Mouse (Mus musculus) midbrain, embryonic 12.5 days (tissue): Measurements from ENCODE around the gene Cux1. TPM values are rescaled to one million over a fixed set of nuclear protein-coding genes. Genes with fewer than 3 reads are reported as not detected.

ENCODE experiments used
- ATAC-seq: fragments of 200-750 bp; cut with Nextera tagmentation; 2 replicates; pipeline ENCODE4 v1.8.0; 2017; ENCODE audit warnings: low read depth, moderate TSS enrichment, moderate library complexity; ENCODE audit not compliant: low FRiP score
- H3K27ac ChIP-seq: fragments of 300-500 bp; sonication (generic); replicated peaks from 2 replicates; pipeline ENCODE4 v1.5.1; 2016; ENCODE audit warnings: mild to moderate bottlenecking
- H3K27me3 ChIP-seq: fragments of 300-500 bp; sonication (generic); 2 replicates; pipeline ENCODE4 v1.6.1; 2016; ENCODE audit warnings: mild to moderate bottlenecking
- H3K36me3 ChIP-seq: fragments of 300-500 bp; sonication (generic); 2 replicates; pipeline ENCODE4 v1.6.1; 2016
- H3K4me1 ChIP-seq: fragments of 300-500 bp; sonication (generic); 2 replicates; pipeline ENCODE4 v1.6.1; 2016
- H3K4me2 ChIP-seq: fragments of 300-500 bp; sonication (generic); replicated peaks from 2 replicates; pipeline ENCODE4 v1.6.1; 2016; ENCODE audit warnings: mild to moderate bottlenecking, moderate library complexity
- H3K4me3 ChIP-seq: fragments of 300-500 bp; sonication (generic); 2 replicates; pipeline ENCODE4 v1.5.1; 2016; ENCODE audit warnings: mild to moderate bottlenecking
- H3K9ac ChIP-seq: fragments of 300-500 bp; sonication (generic); replicated peaks from 2 replicates; pipeline ENCODE4 v1.6.1; 2016; ENCODE audit warnings: mild to moderate bottlenecking, moderate library complexity
- H3K9me3 ChIP-seq: fragments of 300-500 bp; sonication (generic); 2 replicates; pipeline ENCODE4 v1.6.1; 2016; ENCODE audit warnings: mild to moderate bottlenecking
- WGBS: fragments of 180-500 bp; shearing (Covaris S2); methylation state at CpG from one replicate; pipeline ENCODE4 v1.1.7; 2016; 5-methylcytosine and 5-hydroxymethylcytosine counted together
- polyA plus RNA-seq: library from polyadenylated mRNA; unstranded; fragments of >200 nt; fragmentation: Nextera tagmentation; extraction: Ambion mirVana; gene quantifications from 2 replicates; pipeline ENCODE4 v1.2.1, GENCODE M21; 2016

The Cux1 gene
- polyA plus RNA-seq, 1 experiment from 2014 or later = 150 TPM

GRCm38 (mm10) chr5:136274739-136275138, 292.6 kb downstream of the Cux1 start:
- peaks cover 76% of the 10 kb centered on the region for H3K36me3 ChIP-seq

GRCm38 (mm10) chr5:136269937-136270336, 297.4 kb downstream of the Cux1 start:
- Histone ChIP-seq H3K27ac (no peak overlapping the region), H3K4me2 (no peak overlapping the region), H3K4me3 (no peak overlapping the region), H3K27me3 (no peaks in the 10 kb centered on the region), H3K9me3 (no peaks in the 10 kb centered on the region), H3K4me1 (peaks cover 3% of the 10 kb centered on the region; the same call in 1 of the 2 replicates), H3K9ac (no peak overlapping the region), H3K36me3 (peaks cover 29% of the 10 kb centered on the region)
- 87% methylated on average over 4 of the region's 4 CpGs for WGBS
- ATAC-seq = no peak

More at GRCm38 (mm10) chr5:136274739-136275138, 292.6 kb downstream of the Cux1 start:
- WGBS = 96% methylated on average over 34 of the region's 43 CpGs
- H3K4me1 ChIP-seq = peaks cover 3% of the 10 kb centered on the region; the same call in 1 of the 2 replicates
- no peak overlapping the region for H3K9ac ChIP-seq
- no peaks in the 10 kb centered on the region for H3K27me3 ChIP-seq
- H3K27ac ChIP-seq = no peak overlapping the region
- H3K9me3 ChIP-seq = no peaks in the 10 kb centered on the region
- no peak overlapping the region for H3K4me2 ChIP-seq
- no peak for ATAC-seq
- H3K4me3 ChIP-seq = no peak overlapping the region

- H3K9me3 ChIP-seq = no peaks in the 10 kb centered on the region
- no peak overlapping the region for H3K4me3 ChIP-seq
- no peaks in the 10 kb centered on the region for H3K27me3 ChIP-seq
- no peak overlapping the region for H3K27ac ChIP-seq
- no peak overlapping the region for H3K9ac ChIP-seq
- 88% methylated on average over 7 of the region's 7 CpGs for WGBS
- H3K4me2 ChIP-seq = no peak overlapping the region
- H3K4me1 ChIP-seq = peaks cover 3% of the 10 kb centered on the region; the same call in 1 of the 2 replicates
- ATAC-seq = no peak
- no peaks in the 10 kb centered on the region for H3K36me3 ChIP-seq
These were observed 301.2 kb downstream of the Cux1 start for GRCm38 (mm10) chr5:136266077-136266476.

GRCm38 (mm10) chr5:136263342-136263741, 303.9 kb downstream of the Cux1 start:
- Histone ChIP-seq H3K36me3 (no peaks in the 10 kb centered on the region), H3K27ac (no peak overlapping the region), H3K4me3 (no peak overlapping the region), H3K9ac (no peak overlapping the region), H3K9me3 (no peaks in the 10 kb centered on the region), H3K4me1 (no peaks in the 10 kb centered on the region), H3K27me3 (no peaks in the 10 kb centered on the region), H3K4me2 (no peak overlapping the region)
- ATAC-seq = no peak
- WGBS = 89% methylated on average over 4 of the region's 4 CpGs

- no peaks in the 10 kb centered on the region for H3K27me3 ChIP-seq
- WGBS = 40% methylated on average over 6 of the region's 6 CpGs
- H3K4me1 ChIP-seq = no peaks in the 10 kb centered on the region
- peak; percentile 58; the same call in 1 of the 2 replicates for ATAC-seq
- no peak overlapping the region for H3K4me2 ChIP-seq
- no peaks in the 10 kb centered on the region for H3K9me3 ChIP-seq
- peaks cover 15% of the 10 kb centered on the region for H3K36me3 ChIP-seq
- no peak overlapping the region for H3K27ac ChIP-seq
- H3K9ac ChIP-seq = no peak overlapping the region
- H3K4me3 ChIP-seq = no peak overlapping the region
These were observed 308.4 kb downstream of the Cux1 start for GRCm38 (mm10) chr5:136258919-136259318.

GRCm38 (mm10) chr5:136252899-136253298, 314.4 kb downstream of the Cux1 start:
- no peak overlapping the region for H3K27ac ChIP-seq
- no peaks in the 10 kb centered on the region for H3K27me3 ChIP-seq
- H3K4me1 ChIP-seq = no peaks in the 10 kb centered on the region
- 0 out of 2 replicates have a peak, but pooled peaks have one; percentile 30 for ATAC-seq
- H3K36me3 ChIP-seq = peaks cover 32% of the 10 kb centered on the region
- no peaks in the 10 kb centered on the region for H3K9me3 ChIP-seq
- no peak overlapping the region for H3K9ac ChIP-seq
- no peak overlapping the region for H3K4me2 ChIP-seq
- H3K4me3 ChIP-seq = no peak overlapping the region
- WGBS = 17% methylated on average over 17 of the region's 17 CpGs

- no peaks in the 10 kb centered on the region for H3K9me3 ChIP-seq
- no peak for ATAC-seq
- no peak overlapping the region for H3K4me2 ChIP-seq
- no peaks in the 10 kb centered on the region for H3K27me3 ChIP-seq
- H3K4me3 ChIP-seq = no peak overlapping the region
- H3K9ac ChIP-seq = no peak overlapping the region
- 52% methylated on average over 7 of the region's 7 CpGs for WGBS
- H3K4me1 ChIP-seq = no peaks in the 10 kb centered on the region
- H3K27ac ChIP-seq = no peak overlapping the region
- peaks cover 27% of the 10 kb centered on the region for H3K36me3 ChIP-seq
These were observed 316.3 kb downstream of the Cux1 start for GRCm38 (mm10) chr5:136251004-136251403.

- peaks cover 13% of the 10 kb centered on the region for H3K36me3 ChIP-seq
- H3K27me3 ChIP-seq = no peaks in the 10 kb centered on the region
- no peaks in the 10 kb centered on the region for H3K9me3 ChIP-seq
- no peak overlapping the region for H3K27ac ChIP-seq
- ATAC-seq = no peak
- H3K4me2 ChIP-seq = no peak overlapping the region
- WGBS = 68% methylated on average over 6 of the region's 6 CpGs
- peaks cover 12% of the 10 kb centered on the region for H3K4me1 ChIP-seq
- no peak overlapping the region for H3K4me3 ChIP-seq
- H3K9ac ChIP-seq = no peak overlapping the region
These were observed 318.8 kb downstream of the Cux1 start for GRCm38 (mm10) chr5:136248441-136248840.

GRCm38 (mm10) chr5:136246452-136246838, 320.8 kb downstream of the Cux1 start, which contains the start of gene Sh2b2:
TSS of gene Sh2b2 (minus strand) at chr5:136246556.
- Histone ChIP-seq H3K4me3 (peak within 1 kb of the TSS; percentile 74), H3K27me3 (0 out of 2 replicates have a peak, but pooled peaks cover 3% of the 10 kb centered on the region), H3K27ac (peak within 1 kb of the TSS; percentile 84), H3K9me3 (no peaks in the 10 kb centered on the region), H3K4me2 (peak within 1 kb of the TSS; percentile 82), H3K9ac (peak within 1 kb of the TSS; percentile 81; the same call in 1 of the 2 replicates), H3K4me1 (peaks cover 25% of the 10 kb centered on the region), H3K36me3 (peaks cover 10% of the 10 kb centered on the region; the same call in 1 of the 2 replicates)
- WGBS = 88% methylated on average over 2 of the region's 2 CpGs
- ATAC-seq = no peak

GRCm38 (mm10) chr5:136245541-136246451, 321.5 kb downstream of the Cux1 start:
- H3K27me3 ChIP-seq = 0 out of 2 replicates have a peak, but pooled peaks cover 3% of the 10 kb centered on the region
- H3K27ac ChIP-seq = peak overlapping the region; percentile 84
- H3K4me3 ChIP-seq = peak overlapping the region; percentile 74
- H3K9me3 ChIP-seq = no peaks in the 10 kb centered on the region
- H3K4me1 ChIP-seq = peaks cover 31% of the 10 kb centered on the region
- H3K36me3 ChIP-seq = peaks cover 7% of the 10 kb centered on the region; the same call in 1 of the 2 replicates
- H3K4me2 ChIP-seq = peak overlapping the region; percentile 82
- ATAC-seq = 0 out of 2 replicates have a peak, but pooled peaks have one; percentile 1
- H3K9ac ChIP-seq = peak overlapping the region; percentile 81; the same call in 1 of the 2 replicates
- WGBS = 15% methylated on average over 15 of the region's 15 CpGs

- peak overlapping the region; percentile 82 for H3K4me2 ChIP-seq
- peak overlapping the region; percentile 81 for H3K9ac ChIP-seq
- peak; percentile 70 for ATAC-seq
- H3K36me3 ChIP-seq = peaks cover under 1% of the 10 kb centered on the region; the same call in 1 of the 2 replicates
- H3K27me3 ChIP-seq = 0 out of 2 replicates have a peak, but pooled peaks cover 8% of the 10 kb centered on the region
- WGBS = 0% methylated on average over 51 of the region's 57 CpGs
- H3K4me1 ChIP-seq = peaks cover 37% of the 10 kb centered on the region
- H3K27ac ChIP-seq = peak overlapping the region; percentile 84
- H3K9me3 ChIP-seq = no peaks in the 10 kb centered on the region
- H3K4me3 ChIP-seq = peak overlapping the region; percentile 74
These were observed 322.3 kb downstream of the Cux1 start for GRCm38 (mm10) chr5:136244762-136245540.
